Mouse (Mus musculus): Measurements from ENCODE around the gene Ppp1cb.
A peak's percentile ranks its signal among the peaks of the same experiment; 100 is the strongest.

Ppp1cb gene

DNA sequence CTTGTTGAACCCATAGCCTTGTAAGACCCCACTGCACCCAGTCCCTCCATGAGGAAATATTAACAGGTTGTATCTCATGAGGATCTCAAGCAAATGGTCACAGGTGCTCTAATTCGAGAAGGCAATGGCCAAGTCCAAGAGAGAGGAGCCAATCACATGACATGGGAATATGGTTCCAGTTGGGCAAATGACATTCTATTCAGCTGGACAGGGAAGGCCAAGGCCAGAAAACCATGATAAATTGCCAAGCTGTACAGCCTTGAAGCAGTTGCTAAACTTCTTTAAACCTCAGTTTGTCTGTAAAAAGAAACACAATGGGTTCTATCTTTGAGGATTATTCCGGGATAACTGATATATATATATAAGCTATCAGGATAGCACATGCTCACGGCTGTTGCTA, 14.7 kb upstream of the Ppp1cb start:
- no peak for DNase-seq (ENCODE audit: low spot score)

GRCm38 (mm10) chr5:32445287-32445921, 13.2 kb upstream of the Ppp1cb start:
- DNase-seq (ENCODE audit: low spot score): no peak

DNA sequence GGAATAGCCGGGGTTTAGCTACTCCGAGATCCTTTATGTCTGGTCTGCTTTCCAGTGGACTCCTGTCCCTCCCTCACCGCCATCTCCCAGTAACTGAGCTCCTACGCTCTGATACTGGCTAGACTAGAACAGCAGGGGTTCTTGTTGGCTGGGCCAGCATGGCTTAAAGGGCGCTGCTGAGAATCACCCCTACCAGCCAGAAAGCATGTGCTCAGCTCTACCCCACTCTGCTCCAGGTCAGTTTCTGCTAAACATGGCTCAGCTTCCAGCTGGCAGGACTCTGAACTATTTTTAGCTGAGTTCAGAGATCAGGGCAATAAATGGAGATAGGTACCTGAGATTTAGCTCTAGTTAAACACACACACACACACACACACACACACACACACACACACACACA, 12.2 kb upstream of the Ppp1cb start:
- no peak for DNase-seq (ENCODE audit: low spot score)

DNA sequence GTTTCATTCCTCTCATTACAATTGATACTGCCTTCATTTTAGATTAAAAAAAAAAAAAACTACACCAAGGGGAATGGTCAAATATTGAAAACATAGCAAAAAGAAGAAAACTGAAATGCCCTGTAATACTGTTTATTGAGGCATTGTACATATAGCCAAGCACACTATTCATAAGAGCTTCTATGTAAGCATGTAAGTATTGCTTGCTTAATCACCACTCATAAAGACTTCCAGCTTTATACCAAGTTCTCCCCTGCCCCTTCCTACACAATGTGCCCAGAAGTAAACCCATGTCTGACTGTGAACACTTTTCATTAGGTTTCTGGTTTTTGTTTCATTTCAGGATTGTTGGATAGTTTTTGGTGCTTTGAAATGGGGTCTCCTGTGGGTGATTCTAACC, 11.8 kb upstream of the Ppp1cb start:
- no peak for DNase-seq (ENCODE audit: low spot score)

DNA sequence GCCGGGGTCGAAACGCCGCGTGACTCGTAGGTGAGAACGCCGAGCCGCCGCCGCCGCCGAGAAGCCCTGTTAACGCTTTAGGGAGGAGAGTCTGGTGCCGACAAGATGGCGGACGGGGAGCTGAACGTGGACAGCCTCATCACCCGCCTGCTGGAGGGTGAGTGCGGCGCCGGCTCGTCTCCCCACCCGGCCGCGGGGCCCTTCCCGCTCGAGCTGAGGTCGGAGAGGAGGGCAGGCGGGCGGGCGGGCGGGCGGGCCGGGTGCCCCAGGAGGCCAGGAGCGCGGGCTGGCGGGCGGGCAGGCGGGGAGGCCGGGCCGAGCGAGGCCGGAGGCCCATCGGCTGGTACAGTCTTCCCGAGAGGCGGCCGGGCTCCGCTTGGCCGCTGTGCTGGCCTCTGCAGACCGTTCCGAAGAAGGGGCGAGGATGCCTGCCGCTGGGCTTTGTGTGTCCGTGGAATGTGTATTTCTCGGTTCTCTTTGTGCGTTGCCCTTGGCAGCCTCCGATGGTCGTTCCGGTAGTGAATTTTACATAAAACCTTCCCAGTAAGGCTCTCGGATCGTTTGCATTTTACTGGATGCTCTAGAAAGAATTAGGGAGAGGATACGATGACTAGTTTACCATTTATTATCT, 723 bp downstream of the Ppp1cb start:
- DNase-seq (ENCODE audit: low spot score): peak; percentile 62

- peak; percentile 77 for DNase-seq (ENCODE audit: low spot score)
Measured at GRCm38 (mm10) chr5:32459882-32460751, 1.5 kb downstream of the Ppp1cb start.

- DNase-seq (ENCODE audit: low spot score): no peak
Measured at GRCm38 (mm10) chr5:32460973-32461372, 2.3 kb downstream of the Ppp1cb start.

GRCm38 (mm10) chr5:32472332-32473028, 13.8 kb downstream of the Ppp1cb start:
- DNase-seq (ENCODE audit: low spot score): no peak

GRCm38 (mm10) chr5:32473029-32473352, 14.3 kb downstream of the Ppp1cb start:
- no peak for DNase-seq (ENCODE audit: low spot score)

DNA sequence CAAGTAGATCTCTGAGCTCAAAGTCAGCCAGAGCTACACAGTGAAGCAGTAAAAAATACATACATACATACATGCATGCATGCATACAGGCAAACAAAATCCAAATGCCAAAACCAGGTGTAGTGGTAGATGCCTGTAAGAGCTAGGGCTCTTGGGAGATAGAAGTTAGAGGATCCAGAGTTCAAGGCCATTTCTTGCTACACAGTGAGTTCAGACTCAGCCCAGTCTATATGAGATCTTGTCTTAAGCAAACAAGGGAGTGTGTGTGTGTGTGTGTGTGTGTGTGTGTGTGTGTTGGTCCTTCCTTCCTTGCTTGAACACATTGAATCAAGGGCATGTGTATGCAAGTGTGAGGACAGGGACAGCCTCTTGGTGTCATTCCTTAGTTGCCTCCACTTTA, 17.9 kb downstream of the Ppp1cb start:
- no peak for DNase-seq (ENCODE audit: low spot score)

GRCm38 (mm10) chr5:32478972-32479371, 20.3 kb downstream of the Ppp1cb start:
- DNase-seq (ENCODE audit: low spot score): no peak

DNA sequence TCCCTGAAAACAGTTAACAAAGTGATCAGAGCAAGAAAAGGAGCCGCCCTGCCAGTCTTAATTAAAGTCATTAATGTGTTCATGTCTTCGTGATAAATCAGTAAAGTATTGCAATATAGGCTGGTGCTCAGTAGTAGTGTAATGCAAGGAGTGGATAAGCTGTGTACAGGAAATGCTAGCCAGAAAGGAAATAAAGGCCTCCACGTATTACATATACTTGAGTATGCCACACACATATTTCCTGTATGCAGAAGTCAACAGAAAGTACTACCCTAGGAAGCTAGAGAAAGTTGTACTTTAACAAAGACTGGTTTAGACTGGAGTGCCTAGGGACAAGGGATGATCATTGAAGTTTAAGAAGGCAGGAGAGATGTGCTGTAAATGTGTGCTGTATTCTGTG, 26.8 kb downstream of the Ppp1cb start:
- no peak for DNase-seq (ENCODE audit: low spot score)

- DNase-seq (ENCODE audit: low spot score): no peak
Measured at GRCm38 (mm10) chr5:32488044-32488443, 29.4 kb downstream of the Ppp1cb start.

- no peak for DNase-seq (ENCODE audit: low spot score)
Measured at GRCm38 (mm10) chr5:32494084-32494700, 35.5 kb downstream of the Ppp1cb start.

DNA sequence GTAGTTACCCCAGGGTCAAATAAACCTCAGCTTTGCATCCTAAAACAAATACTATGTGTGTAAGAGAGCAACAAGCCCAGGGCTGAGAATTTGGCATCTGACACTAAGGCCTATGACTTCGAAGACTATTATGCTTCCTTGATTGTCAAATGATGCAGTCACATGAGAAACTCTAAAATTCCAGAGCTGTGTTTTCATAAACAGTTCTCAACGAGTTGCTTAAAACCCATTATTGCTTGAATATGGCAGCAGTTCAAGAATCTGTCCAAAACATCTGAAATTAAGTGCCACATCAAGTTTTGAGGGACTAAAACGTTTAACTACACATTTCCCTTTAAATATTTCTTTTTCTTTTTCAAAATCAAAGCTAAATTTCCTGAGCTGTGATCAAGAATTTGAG, 50.1 kb downstream of the Ppp1cb start:
- DNase-seq (ENCODE audit: low spot score): no peak

DNA sequence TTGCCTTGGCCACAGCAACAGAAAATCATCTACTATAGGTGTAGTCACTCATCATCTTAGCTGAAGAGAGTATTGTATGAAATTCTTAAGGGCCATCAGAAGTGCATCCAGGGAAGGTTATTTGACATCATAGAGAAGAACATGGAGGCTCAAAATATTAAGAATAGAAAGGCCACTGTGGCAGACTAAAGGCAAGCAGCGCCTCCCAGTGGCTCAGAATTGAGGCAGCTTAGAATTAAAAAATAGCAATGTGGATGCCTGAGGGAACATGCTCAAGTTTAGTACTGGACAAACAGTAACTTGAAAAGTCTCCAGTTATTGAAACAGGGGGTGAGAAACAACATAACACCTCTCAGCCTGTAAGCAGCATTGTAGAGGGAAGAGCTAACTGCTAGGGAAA, 61.7 kb downstream of the Ppp1cb start:
- DNase-seq (ENCODE audit: low spot score): no peak

- DNase-seq (ENCODE audit: low spot score): no peak
Measured at GRCm38 (mm10) chr5:32549449-32549848, 90.8 kb downstream of the Ppp1cb start.

DNA sequence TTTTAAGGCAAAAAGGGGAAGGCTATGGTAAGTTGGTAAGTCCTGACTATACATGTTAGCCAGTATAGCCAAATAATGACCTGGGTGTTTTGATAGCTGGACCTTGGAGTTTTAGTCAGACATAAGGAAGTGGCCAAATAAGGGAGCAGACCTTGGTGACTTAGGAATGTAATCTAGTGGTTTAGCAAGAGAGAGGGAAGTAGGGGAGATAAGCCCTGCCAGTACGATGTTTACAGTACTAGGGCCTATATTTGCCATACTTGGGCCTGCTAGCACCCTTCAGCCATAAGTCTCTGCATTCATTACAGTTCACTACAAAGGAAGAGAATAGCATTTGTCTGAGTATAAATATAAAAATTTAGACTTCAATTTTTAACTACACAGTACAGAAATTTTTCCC, 106.1 kb downstream of the Ppp1cb start:
- DNase-seq (ENCODE audit: low spot score): no peak
